Mouse (Mus musculus) MEL (cell line): ENCODE results near the gene Trim41. TPM values are rescaled to one million over a fixed set of nuclear protein-coding genes. Genes with fewer than 3 reads are reported as not detected.

ENCODE experiments used
- DNase-seq: peaks from one replicate; pipeline ENCODE4 v3.0.0; 2011; ENCODE audit warnings: low read depth, low spot score
- H3K27ac ChIP-seq: 2 replicates; pipeline ENCODE4 v1.5.1; 2012; ENCODE audit warnings: low read depth, mild to moderate bottlenecking, control low read depth, low read length, moderate library complexity; ENCODE audit not compliant: control insufficient read depth
- H3K27me3 ChIP-seq, 2 experiments: fragments of 150-350 bp in 1 of 2; sonication (generic) in 1 of 2; 2 replicates each; pipeline ENCODE4 v1.6.1; 2012; ENCODE audit warnings: low read length in 2 of 2, mild to moderate bottlenecking in 2 of 2, improper control_type of control experiment in 1 of 2, moderate library complexity in 1 of 2; ENCODE audit not compliant: insufficient read depth in 2 of 2, control insufficient read depth in 1 of 2
- H3K36me3 ChIP-seq, 2 experiments: 2 replicates each; pipeline ENCODE4 v1.6.1; 2012 to 2014; ENCODE audit warnings: low read length in 2 of 2, improper control_type of control experiment in 1 of 2, inconsistent platforms in 1 of 2, mild to moderate bottlenecking in 1 of 2; ENCODE audit not compliant: insufficient read depth in 2 of 2, control insufficient read depth in 1 of 2
- H3K4me1 ChIP-seq, 2 experiments: fragments of 150-350 bp in 1 of 2; sonication (generic) in 1 of 2; 2 replicates each; pipeline ENCODE4 v1.6.1; 2012; ENCODE audit warnings: low read length in 2 of 2, improper control_type of control experiment in 1 of 2, mild to moderate bottlenecking in 1 of 2; ENCODE audit not compliant: insufficient read depth in 2 of 2, control insufficient read depth in 1 of 2
- H3K4me3 ChIP-seq, 2 experiments: fragments of 150-350 bp in 1 of 2; sonication (generic) in 1 of 2; 2 replicates each; pipeline ENCODE4 v1.5.1; 2012; ENCODE audit warnings: low read depth in 2 of 2, low read length in 2 of 2, mild to moderate bottlenecking in 2 of 2, moderate library complexity in 2 of 2, control low read depth in 1 of 2, improper control_type of control experiment in 1 of 2; ENCODE audit not compliant: control insufficient read depth in 1 of 2, insufficient read depth in 1 of 2
- H3K79me2 ChIP-seq: 2 replicates; pipeline ENCODE4 v1.6.1; 2012; ENCODE audit warnings: mild to moderate bottlenecking, low read length, moderate library complexity; ENCODE audit not compliant: control insufficient read depth, poor library complexity, insufficient read depth
- H3K9ac ChIP-seq: 2 replicates; pipeline ENCODE4 v1.6.1; 2012; ENCODE audit warnings: low read depth, mild to moderate bottlenecking, control low read depth, low read length, moderate library complexity; ENCODE audit not compliant: control insufficient read depth, poor library complexity, severe bottlenecking
- H3K9me3 ChIP-seq: fragments of 150-350 bp; sonication (generic); replicated peaks from 2 replicates; pipeline ENCODE4 v1.6.1; 2012; ENCODE audit warnings: mild to moderate bottlenecking, low read length, improper control_type of control experiment, moderate library complexity; ENCODE audit not compliant: insufficient read depth
- BHLHE40 ChIP-seq: IDR thresholded peaks from 2 replicates; pipeline ENCODE4 v1.6.1; 2012; ENCODE audit warnings: low read depth, mild to moderate bottlenecking, inconsistent platforms, low read length, improper control_type of control experiment, borderline replicate concordance
- EP300 ChIP-seq, 2 experiments: IDR thresholded peaks; 2 replicates each; pipeline ENCODE4 v1.6.1; 2011; ENCODE audit warnings: improper control_type of control experiment in 2 of 2, low read length in 2 of 2, low read depth in 1 of 2, mild to moderate bottlenecking in 1 of 2
- KAT2A ChIP-seq: conservative IDR thresholded peaks from 2 replicates; pipeline ENCODE4 v1.6.1; 2012; ENCODE audit warnings: low read depth, low read length, improper control_type of control experiment, inconsistent platforms
- MAFK ChIP-seq: IDR thresholded peaks from 2 replicates; pipeline ENCODE4 v1.6.1; 2011; ENCODE audit warnings: low read depth, mild to moderate bottlenecking, low read length, improper control_type of control experiment, borderline replicate concordance
- MAZ ChIP-seq: IDR thresholded peaks from 2 replicates; pipeline ENCODE4 v1.6.1; 2012; ENCODE audit warnings: low read depth, mild to moderate bottlenecking, inconsistent platforms, low read length, improper control_type of control experiment
- MXI1 ChIP-seq: IDR thresholded peaks from 2 replicates; pipeline ENCODE4 v1.6.1; 2011; ENCODE audit warnings: mild to moderate bottlenecking, low read depth, low read length, improper control_type of control experiment
- MYB ChIP-seq: IDR thresholded peaks from 2 replicates; pipeline ENCODE4 v1.6.1; 2011; ENCODE audit warnings: mild to moderate bottlenecking, low read depth, low read length, improper control_type of control experiment
- NRF1 ChIP-seq: IDR thresholded peaks from 2 replicates; pipeline ENCODE4 v1.6.1; 2014; ENCODE audit warnings: low read depth, mild to moderate bottlenecking, inconsistent platforms, low read length, improper control_type of control experiment, moderate library complexity; ENCODE audit not compliant: poor library complexity, insufficient read depth, severe bottlenecking
- POLR2A ChIP-seq, 2 experiments: IDR thresholded peaks; 2 replicates each; pipeline ENCODE4 v1.6.1; 2011 to 2012; ENCODE audit warnings: low read length in 2 of 2, mild to moderate bottlenecking in 2 of 2, control low read depth in 1 of 2, improper control_type of control experiment in 1 of 2, low read depth in 1 of 2, moderate library complexity in 1 of 2; ENCODE audit not compliant: control insufficient read depth in 1 of 2, insufficient read depth in 1 of 2, poor library complexity in 1 of 2
- POLR2AphosphoS2 ChIP-seq: IDR thresholded peaks from 2 replicates; pipeline ENCODE4 v1.6.1; 2011; ENCODE audit warnings: low read length, improper control_type of control experiment
- POLR2AphosphoS5 ChIP-seq: IDR thresholded peaks from 2 replicates; pipeline ENCODE4 v1.6.1; 2012; ENCODE audit warnings: low read depth, borderline replicate concordance, mild to moderate bottlenecking, inconsistent platforms, low read length, moderate library complexity, mixed read lengths
- RAD21 ChIP-seq: IDR thresholded peaks from 2 replicates; pipeline ENCODE4 v1.6.1; 2011; ENCODE audit warnings: mild to moderate bottlenecking, low read depth, low read length, improper control_type of control experiment
- RCOR1 ChIP-seq: IDR thresholded peaks from 2 replicates; pipeline ENCODE4 v1.6.1; 2012; ENCODE audit warnings: low read depth, mild to moderate bottlenecking, inconsistent platforms, low read length, improper control_type of control experiment
- SIN3A ChIP-seq: IDR thresholded peaks from 2 replicates; pipeline ENCODE4 v1.6.1; 2012; ENCODE audit warnings: low read length, improper control_type of control experiment, inconsistent platforms
- SMC3 ChIP-seq: IDR thresholded peaks from 2 replicates; pipeline ENCODE4 v1.6.1; 2011; ENCODE audit warnings: low read depth, low read length, improper control_type of control experiment
- TAL1 ChIP-seq: IDR thresholded peaks from 2 replicates; pipeline ENCODE4 v1.6.1; 2012; ENCODE audit warnings: mild to moderate bottlenecking, inconsistent platforms, low read length, moderate library complexity, mixed read lengths
- TCF12 ChIP-seq: IDR thresholded peaks from 2 replicates; pipeline ENCODE4 v1.6.1; 2014; ENCODE audit warnings: low read depth, mild to moderate bottlenecking, inconsistent platforms, low read length, improper control_type of control experiment, moderate library complexity
- polyA plus RNA-seq, 2 experiments: library from polyadenylated mRNA; stranded (reverse) in 1 of 2; unstranded in 1 of 2; fragments of >175 nt in 1 of 2; fragments of >200 nt in 1 of 2; gene quantifications; 2 replicates each; pipeline versions ENCODE4 v1.2.1 to v1.2.4; 2012; ENCODE audit warnings: low replicate concordance in 2 of 2, low read depth in 1 of 2; ENCODE audit not compliant: insufficient read length in 2 of 2, insufficient read depth in 1 of 2, missing spikeins in 1 of 2
- total RNA-seq: library from RNA; depleted of rRNA; stranded (reverse); fragments of 300-350 nt; gene quantifications from 2 replicates; pipeline ENCODE4 v1.2.3, GENCODE M21; 2012

Gene Trim41
- total and polyA plus RNA-seq, 3 experiments = 37.0 to 76.3 (median 56.4) TPM

- peaks cover 1 to 3% of the 10 kb centered on the region in 2 experiments; a peak in 3 of 4 replicates for H3K4me1 ChIP-seq
- no peaks in the 10 kb centered on the region for H3K9me3 ChIP-seq
- H3K79me2 ChIP-seq = no peaks in the 10 kb centered on the region
- peaks cover 0 to 2% of the 10 kb centered on the region in 2 experiments; a peak in 2 of 4 replicates for H3K27me3 ChIP-seq
- H3K9ac ChIP-seq = no peak overlapping the region
- H3K36me3 ChIP-seq = no peaks in the 10 kb centered on the region; a peak in 2 of 4 replicates
- H3K27ac ChIP-seq = no peak overlapping the region
- no peak for DNase-seq
- TF ChIP-seq MAFK (no peak), TCF12 (no peak), POLR2AphosphoS2 (no peak), BHLHE40 (no peak), SMC3 (no peak), TAL1 (no peak), EP300 (IDR thresholded peaks at IDR 0.05; ENCODE audit: low read depth in 1 of 2, low read length in 2 of 2) (no peak), RCOR1 (no peak), NRF1 (no peak)
- H3K4me3 ChIP-seq = no peak overlapping the region
Measured at GRCm38 (mm10) chr11:48767195-48767876, 49.8 kb downstream of the Trim41 start.

- Histone ChIP-seq H3K79me2 (no peaks in the 10 kb centered on the region), H3K27me3 (peaks cover 3 to 8% of the 10 kb centered on the region in 2 experiments), H3K9me3 (no peaks in the 10 kb centered on the region), H3K27ac (no peak overlapping the region), H3K4me3 (no peak overlapping the region), H3K9ac (no peak overlapping the region), H3K36me3 (no peaks in the 10 kb centered on the region), H3K4me1 (no peaks in the 10 kb centered on the region)
- TF ChIP-seq KAT2A = no peak
- no peak for TF ChIP-seq SIN3A
- no peak for TF ChIP-seq MYB
- TF ChIP-seq NRF1 = no peak
- DNase-seq = no peak
Measured at GRCm38 (mm10) chr11:48764119-48764518, 53.0 kb downstream of the Trim41 start.

DNA sequence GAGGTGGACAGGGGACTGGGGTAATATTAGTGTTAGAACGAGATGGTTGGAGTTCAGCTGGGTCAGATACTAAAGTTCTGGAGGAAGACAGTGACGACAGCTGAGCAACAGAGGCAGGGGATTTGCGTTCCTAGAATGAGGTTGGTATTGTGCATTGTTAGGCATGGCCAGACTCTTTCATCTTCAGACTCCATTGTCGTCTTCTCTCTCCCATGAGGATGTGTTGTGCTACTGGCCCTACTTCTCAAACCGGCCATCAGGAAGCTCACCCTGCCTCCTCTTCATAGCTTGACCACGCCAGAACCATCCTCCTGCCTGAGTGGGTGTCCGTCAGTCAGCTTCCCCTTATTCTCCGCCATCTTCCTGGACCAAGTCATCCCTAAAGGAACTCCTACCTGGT lies 58.1 kb downstream of the Trim41 start:
- Histone ChIP-seq H3K79me2 (no peaks in the 10 kb centered on the region), H3K4me3 (no peak overlapping the region), H3K4me1 (no peaks in the 10 kb centered on the region), H3K9ac (no peak overlapping the region), H3K36me3 (no peaks in the 10 kb centered on the region), H3K27me3 (peaks cover 4 to 10% of the 10 kb centered on the region in 2 experiments), H3K27ac (no peak overlapping the region), H3K9me3 (no peaks in the 10 kb centered on the region)
- TF ChIP-seq POLR2A (IDR thresholded peaks at IDR 0.05; ENCODE audit: control insufficient read depth in 1 of 2, insufficient read depth in 1 of 2, low read depth in 1 of 2, low read length in 2 of 2, poor library complexity in 1 of 2) = no peak
- TF ChIP-seq MXI1 = no peak
- TF ChIP-seq POLR2AphosphoS5 = no peak
- no peak for TF ChIP-seq TAL1
- no peak for TF ChIP-seq EP300 (IDR thresholded peaks at IDR 0.05; ENCODE audit: low read depth in 1 of 2, low read length in 2 of 2)
- no peak for TF ChIP-seq MAZ
- no peak for TF ChIP-seq RAD21
- DNase-seq = no peak
